Mouse (Mus musculus) retina, postnatal 1 day (tissue): ENCODE data around the gene Arid1b.

Source experiments
- DNase-seq: peaks from one replicate; pipeline ENCODE4 v3.0.0-alpha.2; 2012

The Arid1b gene

GRCm38 (mm10) chr17:5327480-5328180, 333.5 kb downstream of the Arid1b start:
- no peak for DNase-seq

- DNase-seq, result no peak
These were observed 335.3 kb downstream of the Arid1b start for GRCm38 (mm10) chr17:5329478-5329877.

GRCm38 (mm10) chr17:5330063-5330462, 335.9 kb downstream of the Arid1b start:
- no peak for DNase-seq

- DNase-seq, result no peak
These were observed 336.5 kb downstream of the Arid1b start for GRCm38 (mm10) chr17:5330644-5331043.

- DNase-seq, result peak; percentile 50
These were observed 337.3 kb downstream of the Arid1b start for GRCm38 (mm10) chr17:5331387-5331786.

- no peak for DNase-seq
These were observed 340.4 kb downstream of the Arid1b start for GRCm38 (mm10) chr17:5334567-5334966.

- peak; percentile 28 for DNase-seq
These were observed 350.3 kb downstream of the Arid1b start for GRCm38 (mm10) chr17:5344426-5344825.

- no peak for DNase-seq
These were observed 351.7 kb downstream of the Arid1b start for GRCm38 (mm10) chr17:5345810-5346209.

- peak; percentile 60 for DNase-seq
These were observed 358.8 kb downstream of the Arid1b start for GRCm38 (mm10) chr17:5352901-5353300.

GRCm38 (mm10) chr17:5360759-5361158, 366.6 kb downstream of the Arid1b start:
- no peak for DNase-seq

- no peak for DNase-seq
These were observed 371.9 kb downstream of the Arid1b start for GRCm38 (mm10) chr17:5365992-5366398.

GRCm38 (mm10) chr17:5371032-5371431, 376.9 kb downstream of the Arid1b start:
- no peak for DNase-seq

GRCm38 (mm10) chr17:5371521-5371920, 377.4 kb downstream of the Arid1b start:
- DNase-seq, result no peak

GRCm38 (mm10) chr17:5372951-5373350, 378.8 kb downstream of the Arid1b start:
- peak; percentile 71 for DNase-seq

GRCm38 (mm10) chr17:5377151-5377929, 383.2 kb downstream of the Arid1b start:
- DNase-seq, result peak; percentile 48

- DNase-seq, result peak; percentile 35
These were observed 383.8 kb downstream of the Arid1b start for GRCm38 (mm10) chr17:5377930-5378310.

- DNase-seq, result no peak
These were observed 391.6 kb downstream of the Arid1b start for GRCm38 (mm10) chr17:5385694-5386093.

- no peak for DNase-seq
These were observed 392.9 kb downstream of the Arid1b start for GRCm38 (mm10) chr17:5386885-5387545.

- no peak for DNase-seq
These were observed 394.2 kb downstream of the Arid1b start for GRCm38 (mm10) chr17:5388351-5388750.

GRCm38 (mm10) chr17:5390682-5391081, 396.6 kb downstream of the Arid1b start:
- peak; percentile 69 for DNase-seq

GRCm38 (mm10) chr17:5395454-5396205, 401.5 kb downstream of the Arid1b start:
- no peak for DNase-seq

- DNase-seq, result no peak
These were observed 402.1 kb downstream of the Arid1b start for GRCm38 (mm10) chr17:5396213-5396612.
